Mouse (Mus musculus): Measurements from ENCODE around the gene Flrt1.

DNA sequence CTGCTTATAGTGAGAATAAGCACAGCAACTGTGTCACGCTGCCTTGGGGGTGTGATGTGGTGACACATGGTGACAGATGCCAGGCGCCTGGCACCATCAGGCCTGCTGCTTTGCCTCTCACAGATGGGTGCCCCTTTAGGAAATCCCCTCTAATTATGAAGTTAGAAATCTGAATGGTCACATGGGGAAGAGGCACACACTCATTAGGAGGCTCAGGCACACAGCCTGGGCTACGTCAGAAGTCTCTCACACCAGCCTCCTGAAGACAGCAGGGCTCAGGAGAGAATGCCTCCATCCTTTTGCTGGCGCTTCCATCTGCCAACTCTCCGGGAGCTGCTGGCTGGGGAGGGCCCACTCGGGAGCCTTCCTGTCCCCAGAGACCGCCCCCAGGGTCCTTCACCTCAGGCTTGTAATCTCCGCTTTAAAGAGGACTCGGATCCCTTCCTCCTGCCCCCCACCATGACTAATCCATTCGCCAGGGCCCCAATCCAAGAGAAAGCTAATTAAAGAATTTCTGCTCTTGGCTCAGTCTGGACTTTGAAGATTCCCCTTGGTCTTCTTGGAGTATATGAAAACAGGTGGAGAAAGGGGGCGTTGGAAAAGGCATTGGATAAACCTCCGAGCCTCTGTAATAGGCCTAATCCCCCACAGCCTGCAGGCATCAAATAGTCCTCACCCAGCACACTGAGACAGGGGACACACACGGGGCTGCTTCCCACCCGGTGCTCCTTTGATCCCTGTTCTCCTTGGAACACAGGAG is 22.3 kb downstream of the Flrt1 start:
- no peak for TF ChIP-seq POLR2A (IDR thresholded peaks at IDR 0.05; ENCODE audit: insufficient read depth, low read depth, low read length)
- no peak for TF ChIP-seq CTCF (IDR thresholded peaks at IDR 0.05)
- TF ChIP-seq EP300 (IDR thresholded peaks at IDR 0.05; ENCODE audit: insufficient read depth, low read depth, low read length): no peak
